Mouse (Mus musculus) neutrophil, adult 5-6 weeks (primary cell): ENCODE measurements around the gene Atg4c. TPM values are rescaled to one million over a fixed set of nuclear protein-coding genes. Genes with fewer than 3 reads are reported as not detected.

Source experiments
- total RNA-seq: library from RNA; stranded (forward); fragments of 200-1000 nt; gene quantifications from 2 replicates; pipeline ENCODE4 v1.2.3, GENCODE M21; 2017

Atg4c gene
- total RNA-seq, 1 experiment from 2014 or later = 10.7 TPM

Other genes with a start within 250 kb of the Atg4c start
- not detected in 2 replicates for gene Angptl3, start 163.0 kb upstream of the Atg4c start, total RNA-seq
- 2.0 and 4.9 TPM in 2 replicates for gene Dock7, start 73.0 kb upstream of the Atg4c start, total RNA-seq
- gene Gm12689, start 102.0 kb downstream of the Atg4c start, total RNA-seq = 2.9 and 3.0 TPM in 2 replicates